Mouse (Mus musculus) hindbrain, embryonic 11.5 days (tissue): ENCODE data around the gene Mgp. TPM values are rescaled to one million over a fixed set of nuclear protein-coding genes. Genes with fewer than 3 reads are reported as not detected.

Experiments used
- ATAC-seq: fragments of 200-750 bp; cut with Nextera tagmentation; 2 replicates; pipeline ENCODE4 v1.8.0; 2017; ENCODE audit warnings: mild to moderate bottlenecking, moderate TSS enrichment, moderate library complexity; ENCODE audit not compliant: low FRiP score
- DNase-seq: peaks from one replicate; pipeline ENCODE4 v3.0.0-alpha.2; 2015; ENCODE audit warnings: low spot score
- H3K27ac ChIP-seq: fragments of 300-500 bp; sonication (generic); 2 replicates; pipeline ENCODE4 v1.5.1; 2014; ENCODE audit warnings: mild to moderate bottlenecking, low read depth, low read length
- H3K27me3 ChIP-seq: fragments of 300-500 bp; sonication (generic); 2 replicates; pipeline ENCODE4 v1.6.1; 2014; ENCODE audit warnings: mild to moderate bottlenecking, low read length, moderate library complexity, mixed read lengths; ENCODE audit not compliant: control insufficient read depth, insufficient read depth
- H3K36me3 ChIP-seq: fragments of 300-500 bp; sonication (generic); 2 replicates; pipeline ENCODE4 v1.6.1; 2014; ENCODE audit warnings: mild to moderate bottlenecking, low read length, moderate library complexity, mixed read lengths; ENCODE audit not compliant: control insufficient read depth, insufficient read depth
- H3K4me1 ChIP-seq: fragments of 300-500 bp; sonication (generic); replicated peaks from 2 replicates; pipeline ENCODE4 v1.6.1; 2014; ENCODE audit warnings: low read length, mixed read lengths; ENCODE audit not compliant: control insufficient read depth, insufficient read depth
- H3K4me2 ChIP-seq: fragments of 300-500 bp; sonication (generic); replicated peaks from 2 replicates; pipeline ENCODE4 v1.6.1; 2014; ENCODE audit warnings: mild to moderate bottlenecking, low read depth, low read length
- H3K4me3 ChIP-seq: fragments of 300-500 bp; sonication (generic); 2 replicates; pipeline ENCODE4 v1.5.1; 2014; ENCODE audit warnings: low read depth, low read length
- H3K9ac ChIP-seq: fragments of 300-500 bp; sonication (generic); 2 replicates; pipeline ENCODE4 v1.6.1; 2014; ENCODE audit warnings: low read depth, low read length
- H3K9me3 ChIP-seq: fragments of 300-500 bp; sonication (generic); 2 replicates; pipeline ENCODE4 v1.6.1; 2016; ENCODE audit warnings: low read length; ENCODE audit not compliant: control insufficient read depth
- WGBS: fragments of 180-500 bp; shearing (Covaris S2); extraction: QIAGEN DNeasy Blood & Tissue Kit; methylation state at CpG from one replicate; pipeline ENCODE4 v1.1.7; 2014; 5-methylcytosine and 5-hydroxymethylcytosine counted together
- polyA plus RNA-seq: library from polyadenylated mRNA; unstranded; fragments of >200 nt; fragmentation: Nextera tagmentation; extraction: Ambion mirVana; gene quantifications from 2 replicates; pipeline ENCODE4 v1.2.1, GENCODE M21; 2014

The Mgp gene
- polyA plus RNA-seq = 4.7 and 8.3 TPM in 2 replicates

DNA sequence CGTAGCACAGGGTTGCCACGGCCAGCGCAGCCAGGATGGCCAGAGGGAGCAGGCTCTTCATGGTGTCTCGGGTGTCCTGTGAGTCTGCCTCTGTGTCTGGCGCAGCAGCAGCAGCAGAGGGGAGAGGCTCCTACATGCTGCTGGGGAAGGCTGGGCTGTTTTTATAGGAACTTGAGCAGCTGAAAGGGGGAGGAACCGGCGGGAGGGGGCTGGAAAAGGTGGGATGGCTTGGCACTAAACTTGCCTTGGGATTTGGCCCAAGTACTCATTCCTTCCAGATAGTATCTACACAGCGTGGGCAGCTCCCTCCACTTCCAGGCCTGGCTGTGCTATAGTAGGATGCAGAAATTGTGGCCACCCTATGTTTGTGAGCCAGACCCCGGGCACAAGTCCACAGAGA, at the start of gene Mgp:
Mgp (minus strand) TSS at position 154 of the 400 bp plus-strand sequence.
- no peak within 1 kb of the TSS for H3K27ac ChIP-seq
- H3K36me3 ChIP-seq = no peaks in the 10 kb centered on the region
- H3K9me3 ChIP-seq = no peaks in the 10 kb centered on the region
- no peak for DNase-seq
- H3K4me1 ChIP-seq = no peaks in the 10 kb centered on the region
- WGBS = 53% methylated on average over 9 of the region's 9 CpGs
- no peak within 1 kb of the TSS for H3K4me3 ChIP-seq
- no peak within 1 kb of the TSS for H3K9ac ChIP-seq
- no peaks in the 10 kb centered on the region for H3K27me3 ChIP-seq
- no peak for ATAC-seq
- no peak within 1 kb of the TSS for H3K4me2 ChIP-seq

DNA sequence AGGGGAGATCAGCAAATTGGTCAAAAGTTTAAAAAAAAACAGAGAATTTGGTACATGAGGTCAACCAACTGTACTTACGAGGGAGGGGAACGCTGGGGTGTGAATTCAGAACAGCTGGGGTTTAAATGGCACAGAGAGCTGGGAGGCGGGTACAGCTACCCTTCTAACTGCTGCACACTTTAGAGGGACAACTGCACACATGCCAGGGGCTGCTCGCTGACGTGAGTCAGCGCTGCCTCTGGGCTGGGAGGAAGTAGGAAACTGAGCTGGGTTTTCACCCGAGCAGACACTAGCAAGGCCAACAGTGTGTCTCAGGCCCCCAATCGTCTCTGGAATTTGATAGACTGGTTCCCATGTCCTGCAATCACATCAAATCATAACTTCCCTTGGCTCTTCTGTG, 49.4 kb upstream of the Mgp start:
- Histone ChIP-seq H3K9me3 (no peaks in the 10 kb centered on the region), H3K27me3 (no peaks in the 10 kb centered on the region), H3K27ac (no peak overlapping the region), H3K4me1 (no peaks in the 10 kb centered on the region), H3K9ac (no peak overlapping the region), H3K4me3 (no peak overlapping the region), H3K4me2 (no peak overlapping the region), H3K36me3 (no peaks in the 10 kb centered on the region)
- 74% methylated on average over 8 of the region's 8 CpGs for WGBS
- ATAC-seq (no peak), DNase-seq (no peak)

DNA sequence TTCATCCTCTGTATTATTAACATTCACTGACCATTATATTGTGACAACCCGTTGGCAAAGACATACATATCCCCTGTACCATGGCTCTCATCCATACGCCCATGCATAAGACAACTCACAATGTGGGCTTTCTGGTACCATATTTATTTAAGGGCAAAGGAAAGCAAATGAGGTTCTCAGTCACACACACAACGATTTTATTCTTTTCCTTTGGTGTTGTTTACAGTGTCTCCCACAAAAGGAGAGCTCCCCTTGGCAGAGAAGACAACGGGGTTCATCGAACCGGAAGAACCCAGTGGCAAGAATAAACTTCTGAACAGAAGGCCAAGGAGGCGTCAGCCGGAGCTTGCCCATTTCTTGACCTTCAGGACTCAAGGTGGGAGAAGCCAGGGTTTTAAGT, 47.9 kb upstream of the Mgp start, which contains the start of gene Pde6h:
Pde6h (plus strand) TSS at position 301 of the 400 bp plus-strand sequence.
- Histone ChIP-seq H3K4me1 (no peaks in the 10 kb centered on the region), H3K36me3 (no peaks in the 10 kb centered on the region), H3K4me2 (no peak within 1 kb of the TSS), H3K27ac (no peak within 1 kb of the TSS), H3K27me3 (no peaks in the 10 kb centered on the region), H3K4me3 (no peak within 1 kb of the TSS), H3K9me3 (no peaks in the 10 kb centered on the region), H3K9ac (no peak within 1 kb of the TSS)
- ATAC-seq = no peak
- 88% methylated on average over 8 of the region's 8 CpGs for WGBS
- DNase-seq = no peak

DNA sequence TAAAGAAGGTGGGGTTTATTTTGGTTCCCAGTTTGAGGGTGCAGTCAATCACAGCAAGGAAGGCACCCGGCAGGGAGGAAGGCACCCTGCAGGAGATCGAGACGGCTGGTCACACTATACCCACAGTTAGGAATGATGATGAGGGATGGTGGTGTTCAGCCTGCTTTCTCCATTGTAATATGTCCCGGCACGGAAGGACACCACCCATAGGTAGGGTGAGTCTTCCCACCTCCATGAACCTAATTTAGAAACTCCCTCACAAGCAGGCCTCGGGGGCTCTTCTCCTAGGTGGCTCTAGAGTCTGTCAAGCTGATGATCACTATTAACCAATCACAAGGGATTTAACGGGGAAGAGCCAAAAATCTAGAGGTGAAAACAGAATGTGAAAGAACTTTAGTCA, 47.2 kb upstream of the Mgp start:
- H3K27ac ChIP-seq = no peak overlapping the region
- H3K9ac ChIP-seq = no peak overlapping the region
- ATAC-seq (no peak), DNase-seq (no peak)
- no peaks in the 10 kb centered on the region for H3K9me3 ChIP-seq
- H3K36me3 ChIP-seq = no peaks in the 10 kb centered on the region
- WGBS = 80% methylated on average over 7 of the region's 7 CpGs
- no peak overlapping the region for H3K4me2 ChIP-seq
- no peak overlapping the region for H3K4me3 ChIP-seq
- H3K27me3 ChIP-seq = no peaks in the 10 kb centered on the region
- no peaks in the 10 kb centered on the region for H3K4me1 ChIP-seq

DNA sequence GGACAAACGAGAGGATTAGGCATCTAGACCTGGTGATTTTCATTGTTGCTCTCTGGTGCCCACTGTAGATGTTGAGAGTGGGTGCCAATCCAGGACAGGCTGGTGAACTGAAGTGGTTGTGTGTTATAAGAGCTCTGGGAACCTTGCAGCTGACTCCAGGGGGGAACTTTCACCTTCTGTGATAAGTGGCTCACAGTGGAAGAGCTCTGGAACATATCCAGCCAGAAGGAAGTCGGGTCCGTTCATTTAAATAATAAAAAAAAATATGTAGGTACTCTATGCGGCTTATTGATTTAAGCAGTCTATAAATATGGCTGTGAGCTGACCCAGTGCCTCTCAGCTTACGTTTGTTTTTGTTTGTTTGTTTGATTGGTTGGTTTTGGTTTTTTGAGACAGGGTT, 46.5 kb upstream of the Mgp start, which contains the start of gene Erp27:
Erp27 (minus strand) TSS at position 101 of the 400 bp plus-strand sequence.
- Histone ChIP-seq H3K4me2 (no peak within 1 kb of the TSS), H3K27ac (no peak within 1 kb of the TSS), H3K4me3 (no peak within 1 kb of the TSS), H3K9me3 (no peaks in the 10 kb centered on the region), H3K27me3 (no peaks in the 10 kb centered on the region), H3K36me3 (no peaks in the 10 kb centered on the region), H3K9ac (no peak within 1 kb of the TSS), H3K4me1 (no peaks in the 10 kb centered on the region)
- 86% methylated on average over 5 of the region's 5 CpGs for WGBS
- ATAC-seq = no peak
- DNase-seq = no peak

DNA sequence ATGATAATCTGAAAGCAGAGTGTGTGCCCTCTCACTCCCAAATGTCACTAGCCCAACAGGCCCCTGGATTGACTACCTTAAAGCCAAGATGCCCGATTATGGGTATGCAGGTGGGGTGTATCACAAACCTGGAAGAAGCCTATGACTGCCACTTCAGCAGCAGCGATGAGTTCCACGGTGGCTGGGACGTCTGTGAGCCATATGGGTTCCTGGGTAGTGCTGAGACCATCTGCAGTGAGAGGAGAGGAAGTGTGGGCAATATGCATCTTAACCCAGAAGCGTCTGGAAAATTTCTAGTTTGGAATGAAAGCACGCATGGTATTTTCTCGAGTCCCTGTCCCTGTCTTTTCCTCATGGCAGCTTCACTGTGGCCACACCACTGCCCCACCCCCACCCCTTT, 46.0 kb upstream of the Mgp start:
- H3K27ac ChIP-seq = no peak overlapping the region
- no peaks in the 10 kb centered on the region for H3K36me3 ChIP-seq
- no peaks in the 10 kb centered on the region for H3K4me1 ChIP-seq
- DNase-seq (no peak), ATAC-seq (no peak)
- H3K4me3 ChIP-seq = no peak overlapping the region
- H3K9ac ChIP-seq = no peak overlapping the region
- H3K27me3 ChIP-seq = no peaks in the 10 kb centered on the region
- WGBS = 83% methylated on average over 7 of the region's 7 CpGs
- no peak overlapping the region for H3K4me2 ChIP-seq
- H3K9me3 ChIP-seq = no peaks in the 10 kb centered on the region

DNA sequence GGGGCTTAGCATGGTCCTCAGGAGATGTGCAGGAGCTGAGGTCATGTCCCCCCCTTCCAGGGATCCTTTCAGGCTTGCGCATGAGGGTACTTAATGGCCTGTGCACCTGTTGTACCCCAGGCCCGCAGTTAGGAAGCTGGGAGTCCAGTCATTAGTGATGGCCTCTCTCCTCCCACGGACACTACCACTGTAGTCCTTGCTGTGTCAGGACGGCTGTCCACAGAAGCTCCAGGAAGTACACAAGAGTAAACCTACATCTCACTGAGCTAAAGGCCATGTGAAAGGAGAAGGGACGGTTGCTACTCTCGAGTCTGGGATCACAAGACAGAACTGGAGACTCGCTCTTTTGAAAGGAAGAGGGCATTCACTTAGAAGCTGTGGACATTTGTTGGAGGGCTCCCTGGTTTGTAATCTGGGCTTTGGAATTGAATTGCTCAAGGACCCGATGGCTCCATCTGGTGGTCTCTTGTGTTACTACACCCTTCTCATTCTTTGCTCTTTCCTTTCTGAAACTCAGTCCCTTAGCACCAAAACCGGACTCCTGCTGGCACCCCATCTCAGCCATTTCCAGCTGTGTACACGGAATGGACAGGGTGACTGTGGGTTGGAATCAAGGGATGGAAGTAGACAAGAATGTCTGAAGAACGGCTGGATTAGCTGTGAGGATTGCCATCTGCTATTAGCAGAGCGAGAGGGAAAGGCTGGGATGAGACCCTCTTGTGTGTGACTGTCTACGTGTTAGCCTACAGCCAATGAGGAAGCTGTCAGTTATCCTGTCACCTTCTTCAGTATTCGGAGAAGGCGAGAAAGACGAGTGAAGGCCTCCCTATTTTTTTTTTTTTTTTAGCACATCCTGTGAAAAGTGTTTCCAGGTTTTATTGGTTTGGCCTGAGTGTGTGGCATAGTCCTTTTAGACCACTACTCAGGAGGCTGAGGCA, 45.0 kb upstream of the Mgp start:
- 49% methylated on average over 16 of the region's 16 CpGs for WGBS
- ATAC-seq (peak; percentile 53; the same call in 1 of the 2 replicates), DNase-seq (peak; percentile 87)
- no peak overlapping the region for H3K9ac ChIP-seq
- H3K27ac ChIP-seq = no peak overlapping the region
- no peaks in the 10 kb centered on the region for H3K36me3 ChIP-seq
- no peaks in the 10 kb centered on the region for H3K9me3 ChIP-seq
- H3K27me3 ChIP-seq = no peaks in the 10 kb centered on the region
- H3K4me2 ChIP-seq = no peak overlapping the region
- H3K4me1 ChIP-seq = no peaks in the 10 kb centered on the region
- H3K4me3 ChIP-seq = no peak overlapping the region

DNA sequence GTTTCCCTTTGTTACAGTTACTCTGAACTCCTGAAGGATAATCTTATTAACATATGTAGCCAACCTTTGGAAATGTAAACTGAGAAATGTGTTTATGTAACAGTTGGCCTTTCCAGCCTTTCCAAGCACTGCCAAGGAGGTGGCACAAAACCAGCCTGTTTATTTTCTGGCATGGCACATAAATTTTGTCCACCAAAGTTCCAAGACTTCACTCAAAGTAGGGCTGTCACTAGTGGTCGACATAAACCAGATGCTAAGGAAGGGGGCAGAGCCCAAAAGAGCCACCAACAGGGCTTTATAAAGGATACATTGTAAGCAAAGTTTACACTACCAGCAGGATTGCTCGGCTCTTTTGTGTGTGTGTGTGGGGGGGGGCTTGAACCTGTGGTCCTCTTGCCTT, 42.3 kb upstream of the Mgp start:
- Histone ChIP-seq H3K9me3 (no peaks in the 10 kb centered on the region), H3K4me3 (no peak overlapping the region), H3K4me2 (no peak overlapping the region), H3K27ac (no peak overlapping the region), H3K9ac (no peak overlapping the region), H3K27me3 (no peaks in the 10 kb centered on the region), H3K36me3 (no peaks in the 10 kb centered on the region), H3K4me1 (no peaks in the 10 kb centered on the region)
- no peak for DNase-seq
- ATAC-seq = no peak
- 4% methylated on average over 2 of the region's 2 CpGs for WGBS
